Mouse (Mus musculus): ENCODE measurements at regions not wholly inside any gene's neighbourhood (a gene's known extent, or its start where the extent isn't known, plus 50 kb on each side); places are given as distances from the start of the nearest gene placed in this dataset.

- TF ChIP-seq CTCF (IDR thresholded peaks at IDR 0.05; ENCODE audit: low read depth, low read length): no peak
- TF ChIP-seq POLR2A (IDR thresholded peaks at IDR 0.05; ENCODE audit: extremely low read depth, insufficient read depth, low read length): no peak
These were observed 55.7 kb upstream of the Egfl6 start for GRCm38 (mm10) chrX:166641256-166641655.
